Mouse (Mus musculus): ENCODE results near the gene Lmf1.
A peak's percentile ranks its signal among the peaks of the same experiment; 100 is the strongest.

Gene Lmf1

GRCm38 (mm10) chr17:25568206-25568605 lies 10.7 kb upstream of the Lmf1 start:
- DNase-seq (ENCODE audit: low spot score): no peak

GRCm38 (mm10) chr17:25568880-25569279 lies 10.0 kb upstream of the Lmf1 start:
- no peak for DNase-seq (ENCODE audit: low spot score)

- no peak for DNase-seq (ENCODE audit: low spot score)
Observed at GRCm38 (mm10) chr17:25569833-25570647, 8.8 kb upstream of the Lmf1 start.

- DNase-seq (ENCODE audit: low spot score): peak; percentile 93
Observed at GRCm38 (mm10) chr17:25570648-25571452, 8.0 kb upstream of the Lmf1 start, which contains the start of gene Sox8. TSS of gene Sox8 (minus strand) at chr17:25570686.

- no peak for DNase-seq (ENCODE audit: low spot score)
Observed at GRCm38 (mm10) chr17:25571453-25571820, 7.4 kb upstream of the Lmf1 start.

GRCm38 (mm10) chr17:25575208-25575971 lies 3.5 kb upstream of the Lmf1 start:
- DNase-seq (ENCODE audit: low spot score): no peak

DNA sequence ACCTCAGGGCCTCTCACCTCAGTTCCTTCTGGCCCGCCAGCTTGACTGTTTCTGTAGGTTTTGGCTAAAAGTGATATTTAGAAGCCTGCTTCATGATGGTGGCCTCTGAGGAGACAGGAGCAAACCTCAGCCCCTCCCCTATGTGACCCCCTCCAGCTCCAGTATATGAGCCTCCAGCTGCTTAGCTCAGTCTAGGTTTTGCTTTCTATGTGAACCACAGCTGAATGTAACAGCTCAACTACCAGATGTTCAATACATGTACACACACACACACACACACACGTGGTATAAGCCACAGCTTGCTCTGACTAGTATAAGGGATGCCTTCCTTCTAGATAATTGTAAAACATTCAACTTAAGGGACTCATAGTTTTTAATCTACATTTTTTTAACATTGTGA lies 2.9 kb upstream of the Lmf1 start:
- DNase-seq (ENCODE audit: low spot score): no peak

GRCm38 (mm10) chr17:25577263-25577662 lies 1.6 kb upstream of the Lmf1 start:
- no peak for DNase-seq (ENCODE audit: low spot score)

- no peak for DNase-seq (ENCODE audit: low spot score)
Observed at GRCm38 (mm10) chr17:25577702-25578101, 1.2 kb upstream of the Lmf1 start.

- DNase-seq (ENCODE audit: low spot score): peak; percentile 7
Observed at GRCm38 (mm10) chr17:25579332-25580047, 605 bp downstream of the Lmf1 start.

DNA sequence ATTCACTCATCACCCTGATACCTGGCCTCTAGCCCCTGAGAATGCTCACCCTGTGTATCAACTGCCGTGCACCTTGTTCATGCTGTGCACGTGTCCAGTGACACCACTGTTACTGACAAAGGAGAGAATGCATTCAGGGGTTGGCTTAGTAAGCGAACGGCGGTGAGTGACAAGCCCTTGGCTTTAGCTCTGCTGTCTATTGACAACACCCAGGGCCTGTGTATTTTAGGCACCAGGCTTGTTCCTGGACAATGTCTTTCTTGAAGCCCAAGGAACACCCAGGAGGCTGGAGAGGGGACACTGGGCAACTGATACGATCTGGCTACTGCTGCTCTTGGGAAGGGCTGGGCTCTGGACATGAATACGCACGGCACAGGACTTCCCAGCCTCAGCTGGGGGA lies 3.2 kb downstream of the Lmf1 start:
- no peak for DNase-seq (ENCODE audit: low spot score)

GRCm38 (mm10) chr17:25583099-25583498 lies 4.2 kb downstream of the Lmf1 start:
- DNase-seq (ENCODE audit: low spot score): no peak

GRCm38 (mm10) chr17:25583858-25584257 lies 5.0 kb downstream of the Lmf1 start:
- DNase-seq (ENCODE audit: low spot score): no peak

- DNase-seq (ENCODE audit: low spot score): no peak
Observed at GRCm38 (mm10) chr17:25584646-25585045, 5.8 kb downstream of the Lmf1 start.

DNA sequence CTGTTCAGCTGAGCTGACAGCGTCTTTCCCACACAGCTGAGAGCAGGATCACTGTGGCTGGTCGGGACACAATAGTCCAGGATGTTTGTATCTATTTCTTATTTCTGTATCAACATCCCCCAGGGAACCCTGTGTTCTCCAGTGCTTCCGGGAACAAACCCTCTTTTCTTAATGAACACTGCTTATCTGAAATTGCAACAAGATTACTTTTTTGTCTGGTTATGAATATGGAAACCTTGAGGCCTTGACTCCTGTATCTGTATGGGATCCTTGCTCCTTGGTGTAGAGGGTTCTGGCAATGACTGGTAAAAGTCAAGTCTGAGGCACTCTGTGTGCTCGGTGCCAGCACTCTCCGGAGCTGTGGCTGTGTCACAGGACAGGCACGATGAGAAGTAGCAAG lies 11.2 kb downstream of the Lmf1 start:
- no peak for DNase-seq (ENCODE audit: low spot score)

DNA sequence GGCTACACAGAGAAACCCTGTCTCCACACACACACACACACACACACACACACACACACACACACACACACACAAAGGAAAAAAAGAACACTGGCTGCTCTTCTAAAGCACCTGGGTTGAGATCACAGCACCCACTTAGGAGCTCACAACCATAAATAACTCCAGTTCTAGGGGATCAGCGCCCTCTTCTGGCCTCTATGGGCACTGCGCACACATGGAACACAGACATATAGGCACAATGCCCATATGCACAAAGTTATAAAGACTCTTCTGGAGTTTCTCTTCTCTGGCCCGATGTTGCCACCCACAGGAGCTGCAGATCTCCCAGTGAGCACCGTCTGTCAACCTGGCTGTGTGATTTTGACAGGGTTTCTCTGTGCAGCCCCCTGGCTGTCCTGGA lies 12.1 kb downstream of the Lmf1 start:
- DNase-seq (ENCODE audit: low spot score): no peak

GRCm38 (mm10) chr17:25592336-25592735 lies 13.5 kb downstream of the Lmf1 start:
- no peak for DNase-seq (ENCODE audit: low spot score)

- peak; percentile 10 for DNase-seq (ENCODE audit: low spot score)
Observed at GRCm38 (mm10) chr17:25593411-25594261, 14.8 kb downstream of the Lmf1 start.

- no peak for DNase-seq (ENCODE audit: low spot score)
Observed at GRCm38 (mm10) chr17:25595495-25595894, 16.6 kb downstream of the Lmf1 start.

DNA sequence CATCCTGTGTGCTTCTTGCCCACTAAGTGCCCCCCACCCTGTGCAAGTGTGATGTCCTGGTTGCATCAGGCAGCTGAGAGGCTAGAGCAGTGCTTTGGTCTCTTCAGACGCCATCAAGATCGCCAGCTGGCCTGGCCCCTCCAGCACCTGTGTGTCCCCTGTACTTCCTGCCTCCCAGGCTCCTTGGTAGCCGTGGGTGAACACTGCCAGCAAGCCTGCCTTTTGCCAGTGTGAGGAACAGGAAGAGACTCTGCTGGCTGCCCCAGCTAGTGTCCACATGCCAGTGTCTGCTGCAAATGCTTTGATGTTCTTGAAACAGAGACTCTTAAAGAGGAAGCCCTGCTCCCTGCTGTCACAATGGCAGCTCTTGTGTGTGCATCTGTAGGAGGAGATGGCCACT lies 18.7 kb downstream of the Lmf1 start:
- no peak for DNase-seq (ENCODE audit: low spot score)

DNA sequence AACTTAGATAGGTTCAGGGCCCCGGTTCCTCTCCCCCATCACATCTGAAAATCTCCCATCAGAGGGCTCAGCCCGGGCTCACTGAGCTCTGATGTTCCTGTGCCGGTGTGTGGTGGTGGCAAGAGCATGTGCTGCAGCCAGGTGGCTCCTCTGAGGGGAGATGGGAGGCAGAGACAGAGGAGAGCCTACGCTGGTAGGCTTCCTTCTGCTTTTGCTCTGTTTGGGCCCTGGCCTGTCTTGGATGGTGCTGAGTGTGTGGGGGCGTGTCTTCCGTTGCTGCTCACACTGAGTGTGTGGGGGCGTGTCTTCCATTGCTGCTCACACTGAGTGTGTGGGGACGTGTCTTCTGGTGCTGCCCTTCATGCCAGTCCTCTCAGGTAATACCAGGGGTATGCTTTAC lies 23.5 kb downstream of the Lmf1 start:
- no peak for DNase-seq (ENCODE audit: low spot score)
